Mouse (Mus musculus): ENCODE results near the gene Ap1m2.
"Not testable (repeated sequence)": the region's sequence is repeated elsewhere in the genome, so short reads cannot be mapped to it uniquely, and the experiment has no call there.

- TF ChIP-seq POLR2A, CTCF (IDR thresholded peaks at IDR 0.05; ENCODE audit: insufficient read depth, low read depth, low read length): not testable (repeated sequence)
Observed at GRCm38 (mm10) chr9:21269590-21269989, 42.5 kb downstream of the Ap1m2 start.

Data from olfactory bulb, adult 2 months (tissue).